Mouse (Mus musculus) MEL (cell line): ENCODE data around the gene Slc39a11. TPM values are rescaled to one million over a fixed set of nuclear protein-coding genes. Genes with fewer than 3 reads are reported as not detected.

Source experiments
- DNase-seq: peaks from one replicate; pipeline ENCODE4 v3.0.0; 2011; ENCODE audit warnings: low read depth, low spot score
- H3K27ac ChIP-seq: 2 replicates; pipeline ENCODE4 v1.5.1; 2012; ENCODE audit warnings: low read depth, mild to moderate bottlenecking, control low read depth, low read length, moderate library complexity; ENCODE audit not compliant: control insufficient read depth
- H3K27me3 ChIP-seq, 2 experiments: fragments of 150-350 bp in 1 of 2; sonication (generic) in 1 of 2; 2 replicates each; pipeline ENCODE4 v1.6.1; 2012; ENCODE audit warnings: low read length in 2 of 2, mild to moderate bottlenecking in 2 of 2, improper control_type of control experiment in 1 of 2, moderate library complexity in 1 of 2; ENCODE audit not compliant: insufficient read depth in 2 of 2, control insufficient read depth in 1 of 2
- H3K36me3 ChIP-seq, 2 experiments: 2 replicates each; pipeline ENCODE4 v1.6.1; 2012 to 2014; ENCODE audit warnings: low read length in 2 of 2, improper control_type of control experiment in 1 of 2, inconsistent platforms in 1 of 2, mild to moderate bottlenecking in 1 of 2; ENCODE audit not compliant: insufficient read depth in 2 of 2, control insufficient read depth in 1 of 2
- H3K4me1 ChIP-seq, 2 experiments: fragments of 150-350 bp in 1 of 2; sonication (generic) in 1 of 2; 2 replicates each; pipeline ENCODE4 v1.6.1; 2012; ENCODE audit warnings: low read length in 2 of 2, improper control_type of control experiment in 1 of 2, mild to moderate bottlenecking in 1 of 2; ENCODE audit not compliant: insufficient read depth in 2 of 2, control insufficient read depth in 1 of 2
- H3K4me3 ChIP-seq, 2 experiments: fragments of 150-350 bp in 1 of 2; sonication (generic) in 1 of 2; 2 replicates each; pipeline ENCODE4 v1.5.1; 2012; ENCODE audit warnings: low read depth in 2 of 2, low read length in 2 of 2, mild to moderate bottlenecking in 2 of 2, moderate library complexity in 2 of 2, control low read depth in 1 of 2, improper control_type of control experiment in 1 of 2; ENCODE audit not compliant: control insufficient read depth in 1 of 2, insufficient read depth in 1 of 2
- H3K79me2 ChIP-seq: 2 replicates; pipeline ENCODE4 v1.6.1; 2012; ENCODE audit warnings: mild to moderate bottlenecking, low read length, moderate library complexity; ENCODE audit not compliant: control insufficient read depth, poor library complexity, insufficient read depth
- H3K9ac ChIP-seq: 2 replicates; pipeline ENCODE4 v1.6.1; 2012; ENCODE audit warnings: low read depth, mild to moderate bottlenecking, control low read depth, low read length, moderate library complexity; ENCODE audit not compliant: control insufficient read depth, poor library complexity, severe bottlenecking
- H3K9me3 ChIP-seq: fragments of 150-350 bp; sonication (generic); replicated peaks from 2 replicates; pipeline ENCODE4 v1.6.1; 2012; ENCODE audit warnings: mild to moderate bottlenecking, low read length, improper control_type of control experiment, moderate library complexity; ENCODE audit not compliant: insufficient read depth
- BHLHE40 ChIP-seq: IDR thresholded peaks from 2 replicates; pipeline ENCODE4 v1.6.1; 2012; ENCODE audit warnings: low read depth, mild to moderate bottlenecking, inconsistent platforms, low read length, improper control_type of control experiment, borderline replicate concordance
- CHD1 ChIP-seq: IDR thresholded peaks from 2 replicates; pipeline ENCODE4 v1.6.1; 2012; ENCODE audit warnings: low read depth, mild to moderate bottlenecking, inconsistent platforms, low read length, improper control_type of control experiment
- ETS1 ChIP-seq: IDR thresholded peaks from 2 replicates; pipeline ENCODE4 v1.6.1; 2012; ENCODE audit warnings: low read depth, mild to moderate bottlenecking, inconsistent platforms, low read length, improper control_type of control experiment, moderate library complexity
- GATA1 ChIP-seq: IDR thresholded peaks from 2 replicates; pipeline ENCODE4 v1.6.1; 2011; ENCODE audit warnings: low read depth, low read length, improper control_type of control experiment
- MAX ChIP-seq: IDR thresholded peaks from 2 replicates; pipeline ENCODE4 v1.6.1; 2011; ENCODE audit warnings: low read length, improper control_type of control experiment
- MEF2A ChIP-seq: IDR thresholded peaks from 2 replicates; pipeline ENCODE4 v1.6.1; 2014; ENCODE audit warnings: low read depth, mild to moderate bottlenecking, inconsistent platforms, low read length, improper control_type of control experiment; ENCODE audit not compliant: poor library complexity, insufficient replicate concordance, severe bottlenecking; ENCODE audit errors: extremely low read depth
- MYC ChIP-seq: IDR thresholded peaks from 2 replicates; pipeline ENCODE4 v1.6.1; 2011; ENCODE audit warnings: low read depth, mild to moderate bottlenecking, low read length, improper control_type of control experiment, moderate library complexity
- NELFE ChIP-seq: IDR thresholded peaks from 2 replicates; pipeline ENCODE4 v1.6.1; 2011; ENCODE audit warnings: low read depth, low read length, improper control_type of control experiment
- NRF1 ChIP-seq: IDR thresholded peaks from 2 replicates; pipeline ENCODE4 v1.6.1; 2014; ENCODE audit warnings: low read depth, mild to moderate bottlenecking, inconsistent platforms, low read length, improper control_type of control experiment, moderate library complexity; ENCODE audit not compliant: poor library complexity, insufficient read depth, severe bottlenecking
- POLR2A ChIP-seq, 2 experiments: IDR thresholded peaks; 2 replicates each; pipeline ENCODE4 v1.6.1; 2011 to 2012; ENCODE audit warnings: low read length in 2 of 2, mild to moderate bottlenecking in 2 of 2, control low read depth in 1 of 2, improper control_type of control experiment in 1 of 2, low read depth in 1 of 2, moderate library complexity in 1 of 2; ENCODE audit not compliant: control insufficient read depth in 1 of 2, insufficient read depth in 1 of 2, poor library complexity in 1 of 2
- POLR2AphosphoS2 ChIP-seq: IDR thresholded peaks from 2 replicates; pipeline ENCODE4 v1.6.1; 2011; ENCODE audit warnings: low read length, improper control_type of control experiment
- POLR2AphosphoS5 ChIP-seq: IDR thresholded peaks from 2 replicates; pipeline ENCODE4 v1.6.1; 2012; ENCODE audit warnings: low read depth, borderline replicate concordance, mild to moderate bottlenecking, inconsistent platforms, low read length, moderate library complexity, mixed read lengths
- TAL1 ChIP-seq: IDR thresholded peaks from 2 replicates; pipeline ENCODE4 v1.6.1; 2012; ENCODE audit warnings: mild to moderate bottlenecking, inconsistent platforms, low read length, moderate library complexity, mixed read lengths
- TBP ChIP-seq: IDR thresholded peaks from 2 replicates; pipeline ENCODE4 v1.8.0; 2011; ENCODE audit warnings: low read depth, low read length, improper control_type of control experiment
- USF2 ChIP-seq, 2 experiments: IDR thresholded peaks; 2 replicates each; pipeline ENCODE4 v1.6.1; 2011 to 2012; ENCODE audit warnings: improper control_type of control experiment in 2 of 2, low read length in 2 of 2, borderline replicate concordance in 1 of 2, inconsistent platforms in 1 of 2, low read depth in 1 of 2, mild to moderate bottlenecking in 1 of 2; ENCODE audit not compliant: insufficient read depth in 1 of 2
- ZMIZ1 ChIP-seq: IDR thresholded peaks from 2 replicates; pipeline ENCODE4 v1.6.1; 2012; ENCODE audit warnings: low read depth, mild to moderate bottlenecking, inconsistent platforms, low read length, improper control_type of control experiment, moderate library complexity
- ZNF384 ChIP-seq: IDR thresholded peaks from 2 replicates; pipeline ENCODE4 v1.6.1; 2012; ENCODE audit warnings: low read depth, mild to moderate bottlenecking, inconsistent platforms, low read length, improper control_type of control experiment
- polyA plus RNA-seq, 2 experiments: library from polyadenylated mRNA; stranded (reverse) in 1 of 2; unstranded in 1 of 2; fragments of >175 nt in 1 of 2; fragments of >200 nt in 1 of 2; gene quantifications; 2 replicates each; pipeline versions ENCODE4 v1.2.1 to v1.2.4; 2012; ENCODE audit warnings: low replicate concordance in 2 of 2, low read depth in 1 of 2; ENCODE audit not compliant: insufficient read length in 2 of 2, insufficient read depth in 1 of 2, missing spikeins in 1 of 2
- total RNA-seq: library from RNA; depleted of rRNA; stranded (reverse); fragments of 300-350 nt; gene quantifications from 2 replicates; pipeline ENCODE4 v1.2.3, GENCODE M21; 2012

Slc39a11 gene
- total and polyA plus RNA-seq, 3 experiments, result 34.2 to 45.6 TPM; not detected in 1

DNA sequence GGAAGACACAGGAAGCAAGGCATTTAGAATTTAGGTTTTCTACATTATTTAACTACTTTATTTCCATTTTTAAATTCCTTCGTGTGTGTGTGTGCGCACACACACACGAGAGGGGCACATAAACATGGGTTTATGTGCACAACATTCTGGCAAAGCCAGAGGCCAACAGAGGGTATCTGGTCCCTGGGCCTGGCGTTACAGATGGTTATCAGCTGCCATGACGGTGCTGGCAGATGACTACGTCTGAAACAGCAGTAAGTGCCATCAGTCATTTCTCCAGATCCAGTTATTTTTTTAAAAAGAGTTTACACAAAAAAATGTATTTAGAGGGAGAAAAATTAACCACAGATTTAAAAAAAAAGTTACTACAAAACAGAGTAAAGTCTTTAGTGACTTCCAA, 16.3 kb upstream of the Slc39a11 start:
- H3K36me3 ChIP-seq, result peaks cover 14 to 38% of the 10 kb centered on the region in 2 experiments
- TF ChIP-seq GATA1 (peak; percentile 42), TBP (no peak), ETS1 (0 out of 2 replicates have a peak, but pooled peaks have one; percentile 14)
- DNase-seq, result no peak
- H3K79me2 ChIP-seq, result peaks cover 10% of the 10 kb centered on the region
- H3K27ac ChIP-seq, result no peak overlapping the region
- no peak overlapping the region for H3K4me3 ChIP-seq
- peaks cover 0 to 8% of the 10 kb centered on the region in 2 experiments; a peak in 2 of 4 replicates for H3K4me1 ChIP-seq
- H3K9ac ChIP-seq, result no peak overlapping the region
- H3K27me3 ChIP-seq, result no peaks in the 10 kb centered on the region
- no peaks in the 10 kb centered on the region for H3K9me3 ChIP-seq

DNA sequence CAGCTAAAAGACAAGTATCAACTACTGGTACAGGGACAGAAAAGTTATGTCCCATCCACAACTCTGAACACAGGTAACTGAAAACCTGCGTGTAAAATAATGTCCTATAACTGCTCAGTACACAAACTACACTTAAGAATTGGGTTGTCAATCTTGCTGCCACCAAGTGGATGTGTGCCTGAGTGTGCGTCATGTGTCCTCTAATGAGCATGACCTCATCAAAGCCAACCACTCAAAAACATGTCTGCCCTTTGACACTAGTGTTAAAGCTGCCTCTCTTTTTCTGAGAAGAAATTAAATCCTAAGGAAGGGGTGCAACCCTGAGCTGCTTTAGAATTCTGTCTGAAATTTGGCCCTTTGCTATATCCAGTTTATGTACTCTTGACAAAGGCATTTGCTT, 14.4 kb upstream of the Slc39a11 start:
- Histone ChIP-seq H3K9ac (no peak overlapping the region), H3K27me3 (no peaks in the 10 kb centered on the region), H3K9me3 (no peaks in the 10 kb centered on the region), H3K27ac (no peak overlapping the region), H3K4me1 (peaks cover 0 to 8% of the 10 kb centered on the region in 2 experiments; a peak in 2 of 4 replicates), H3K79me2 (peaks cover 2% of the 10 kb centered on the region; the same call in 1 of the 2 replicates), H3K4me3 (no peak overlapping the region), H3K36me3 (peaks cover 16 to 36% of the 10 kb centered on the region in 2 experiments)
- TF ChIP-seq POLR2AphosphoS2, result 0 out of 2 replicates have a peak, but pooled peaks have one; percentile 0
- no peak for TF ChIP-seq MEF2A
- DNase-seq, result no peak

DNA sequence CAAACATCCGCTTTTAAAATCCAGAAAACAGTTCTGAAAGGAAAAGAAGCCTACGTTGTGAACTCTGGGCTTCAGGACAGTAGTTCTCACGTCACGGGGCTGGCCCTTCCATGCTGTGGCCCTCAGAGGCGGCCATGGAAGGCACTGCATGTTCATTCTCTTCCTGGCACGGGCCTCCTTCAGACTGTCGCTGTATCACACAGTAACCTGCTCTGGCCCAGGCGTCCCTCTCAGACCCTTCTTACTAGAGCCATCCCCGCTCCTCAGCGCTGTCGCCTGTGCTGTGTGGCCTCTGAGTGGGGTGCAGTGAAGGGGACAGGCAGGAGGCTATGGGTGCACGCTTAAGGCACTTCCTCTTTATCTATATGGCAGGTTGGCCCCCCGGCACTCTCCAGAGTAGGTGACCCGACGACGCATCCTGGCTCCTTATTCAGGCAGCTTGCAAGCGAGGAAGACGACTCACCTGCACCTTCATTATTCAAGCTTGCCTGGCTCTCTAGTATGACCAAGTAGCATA, 12.0 kb upstream of the Slc39a11 start:
- TF ChIP-seq MYC, result no peak
- no peak for TF ChIP-seq USF2 (IDR thresholded peaks at IDR 0.05; ENCODE audit: borderline replicate concordance in 1 of 2, insufficient read depth in 1 of 2, low read depth in 1 of 2, low read length in 2 of 2)
- TF ChIP-seq TAL1, result no peak
- TF ChIP-seq ZMIZ1, result no peak
- TF ChIP-seq CHD1, result no peak
- TF ChIP-seq POLR2AphosphoS5, result no peak
- TF ChIP-seq BHLHE40, result no peak
- no peak for TF ChIP-seq NELFE
- TF ChIP-seq POLR2A (IDR thresholded peaks at IDR 0.05; ENCODE audit: control insufficient read depth in 1 of 2, insufficient read depth in 1 of 2, low read depth in 1 of 2, low read length in 2 of 2, poor library complexity in 1 of 2), result no peak
- no peak for TF ChIP-seq MAX
- no peak for TF ChIP-seq ZNF384
- no peak for TF ChIP-seq NRF1
- TF ChIP-seq, all 39 proteins: peak for 0
- H3K9me3 ChIP-seq, result no peaks in the 10 kb centered on the region
- no peak for DNase-seq
- peaks cover 0 to 8% of the 10 kb centered on the region in 2 experiments; a peak in 2 of 4 replicates for H3K4me1 ChIP-seq
- H3K79me2 ChIP-seq, result peaks cover 1% of the 10 kb centered on the region; the same call in 1 of the 2 replicates
- peaks cover 14 to 32% of the 10 kb centered on the region in 2 experiments for H3K36me3 ChIP-seq
- no peak overlapping the region for H3K4me3 ChIP-seq
- no peaks in the 10 kb centered on the region for H3K27me3 ChIP-seq
- H3K9ac ChIP-seq, result no peak overlapping the region
- H3K27ac ChIP-seq, result peak overlapping the region; percentile 65; the same call in 1 of the 2 replicates
